Mouse (Mus musculus) kidney, adult 11 months (tissue): ENCODE data around the gene Cttnbp2nl.

Experiments
- DNase-seq: peaks from one replicate; pipeline ENCODE4 v3.0.0; 2022

Gene Cttnbp2nl

DNA sequence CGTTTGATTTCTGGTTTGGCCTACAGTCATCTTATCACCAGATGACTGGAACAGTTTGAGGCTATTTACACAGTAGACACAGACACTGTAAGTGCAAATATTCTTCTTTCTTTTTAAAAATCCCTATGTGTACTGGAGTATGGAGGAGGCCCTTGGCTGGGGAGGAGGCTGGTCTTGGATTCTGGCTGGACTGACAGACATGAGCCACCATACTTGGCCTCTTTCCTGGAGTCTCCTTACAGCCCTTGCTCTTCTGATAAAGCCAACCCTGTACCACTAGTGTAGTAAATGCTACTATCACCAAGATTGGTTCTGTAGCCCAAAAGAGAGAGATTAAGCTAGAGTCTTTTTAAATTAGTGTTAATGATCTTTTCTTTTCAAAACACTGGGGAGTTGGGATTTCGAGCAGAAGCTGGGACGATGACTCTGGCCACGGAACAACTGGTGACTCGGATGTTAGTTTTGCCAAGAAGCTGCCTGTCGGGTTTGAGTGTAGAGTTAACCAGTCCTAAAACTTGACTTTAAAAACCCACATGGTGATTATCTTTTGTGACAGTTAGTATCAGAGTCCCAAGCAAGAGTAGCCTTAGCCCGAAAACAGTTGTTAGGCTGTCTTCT is 40.1 kb downstream of the Cttnbp2nl start:
- no peak for DNase-seq

DNA sequence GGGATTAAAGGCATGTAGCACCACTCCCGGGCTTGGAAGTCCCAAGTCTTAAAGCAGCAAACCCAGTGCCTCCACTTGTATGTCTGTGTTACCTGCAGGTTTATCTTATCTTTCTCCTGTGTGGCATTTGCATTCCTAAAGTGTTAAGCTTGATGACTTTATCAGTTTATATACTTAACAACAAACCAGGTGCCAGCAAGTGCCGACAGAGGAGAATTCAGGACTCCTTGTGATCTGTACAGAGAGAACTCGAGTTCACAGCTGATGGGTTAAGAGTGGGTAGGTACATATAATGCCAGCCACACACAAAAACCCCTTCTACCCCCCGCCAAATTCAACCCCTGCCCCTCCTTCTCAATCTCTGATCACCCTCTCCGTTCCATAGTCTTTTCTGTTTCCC is 41.1 kb downstream of the Cttnbp2nl start:
- DNase-seq, result no peak

DNA sequence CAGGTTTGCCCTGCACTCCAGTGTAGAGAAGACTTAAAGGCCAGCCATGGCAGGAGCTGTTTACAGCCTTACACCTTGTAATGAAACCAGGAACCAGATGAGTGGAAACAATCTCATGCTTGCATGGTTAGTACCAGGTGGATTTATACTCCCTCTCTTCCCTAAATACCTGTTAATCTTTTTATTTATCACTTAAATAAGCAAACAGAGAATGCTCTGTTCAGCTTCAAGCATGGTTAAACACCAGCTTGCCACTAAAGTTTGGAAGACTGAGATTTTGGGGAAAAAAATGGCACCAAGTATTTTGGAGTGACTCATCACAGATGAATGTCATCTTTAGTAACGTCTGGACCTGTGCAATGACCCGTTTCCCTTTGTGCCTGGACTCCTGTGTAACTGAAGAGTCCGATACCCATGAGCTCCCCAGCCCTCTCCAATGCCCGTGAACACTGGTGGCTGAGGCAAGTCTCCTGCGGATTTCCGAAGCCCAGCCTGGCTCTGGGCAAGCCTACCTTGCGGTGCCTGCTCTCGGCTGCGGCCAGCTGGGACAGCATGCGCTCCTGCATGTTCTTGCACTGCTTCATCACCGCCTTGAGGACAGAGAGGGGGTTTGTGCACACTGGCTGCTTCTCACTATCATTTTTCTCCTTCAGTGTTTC is 42.1 kb downstream of the Cttnbp2nl start:
- DNase-seq, result no peak

DNA sequence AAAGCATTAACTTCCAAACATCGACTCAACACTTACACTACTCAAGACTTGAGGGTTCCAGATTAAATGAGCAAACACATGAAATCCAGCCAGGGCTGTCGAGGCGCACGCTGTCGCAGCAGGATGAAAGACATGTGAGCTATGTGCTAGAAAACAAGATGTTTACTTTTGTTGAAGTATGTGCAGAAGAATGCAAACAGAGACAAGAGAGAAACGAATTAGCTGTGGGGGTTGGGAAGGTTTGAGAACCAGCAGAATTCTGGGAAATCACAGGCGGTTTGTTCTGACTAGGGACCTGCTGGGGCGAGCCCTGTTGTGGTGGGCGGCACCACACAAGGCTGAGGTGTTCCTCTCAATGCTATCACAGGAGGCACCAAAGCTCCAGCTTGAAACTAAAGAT is 44.9 kb downstream of the Cttnbp2nl start:
- no peak for DNase-seq

DNA sequence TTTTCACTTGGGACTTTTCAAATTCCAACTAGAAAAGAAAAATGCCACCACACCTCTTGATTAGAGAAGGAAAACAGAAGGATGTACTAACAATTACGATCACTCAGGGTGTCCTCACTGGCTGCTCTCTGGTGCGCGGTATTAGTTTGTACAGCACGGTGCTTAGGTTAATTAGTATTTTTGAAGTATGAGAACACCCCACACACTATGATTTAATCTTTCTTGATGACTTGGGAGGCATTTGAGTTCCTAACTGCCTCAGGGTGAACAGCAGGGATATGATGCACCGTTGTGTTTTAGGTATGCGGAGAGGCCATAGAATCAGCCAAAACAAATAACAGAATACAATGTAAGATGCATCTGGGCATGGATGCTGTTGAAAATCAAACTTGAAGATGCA is 46.8 kb downstream of the Cttnbp2nl start:
- no peak for DNase-seq

DNA sequence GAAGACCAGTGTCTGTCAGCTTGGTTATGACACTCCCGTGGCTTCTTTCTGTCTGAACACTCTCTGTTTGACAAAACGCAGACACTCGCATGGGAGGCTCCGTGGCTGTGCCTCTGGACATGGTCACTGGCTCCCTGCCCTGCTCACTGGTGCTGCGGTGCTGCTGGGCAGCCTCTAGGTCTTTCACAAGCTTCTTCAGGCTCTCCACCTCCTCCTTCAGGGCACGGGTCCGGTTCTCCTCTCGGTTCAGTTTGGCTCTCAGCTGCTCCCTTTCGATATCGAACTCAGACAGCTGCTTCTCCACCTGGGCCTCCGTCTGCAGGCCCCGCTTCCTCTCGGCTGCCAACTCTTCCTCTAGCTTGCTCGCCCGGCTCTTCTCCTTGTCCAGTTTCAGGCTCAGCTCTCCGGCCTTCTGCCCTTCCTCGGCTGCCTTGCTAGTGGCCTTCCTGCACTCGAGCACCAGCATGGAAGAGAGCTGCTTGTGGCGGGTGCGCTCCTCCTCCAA is 47.3 kb downstream of the Cttnbp2nl start:
- no peak for DNase-seq

DNA sequence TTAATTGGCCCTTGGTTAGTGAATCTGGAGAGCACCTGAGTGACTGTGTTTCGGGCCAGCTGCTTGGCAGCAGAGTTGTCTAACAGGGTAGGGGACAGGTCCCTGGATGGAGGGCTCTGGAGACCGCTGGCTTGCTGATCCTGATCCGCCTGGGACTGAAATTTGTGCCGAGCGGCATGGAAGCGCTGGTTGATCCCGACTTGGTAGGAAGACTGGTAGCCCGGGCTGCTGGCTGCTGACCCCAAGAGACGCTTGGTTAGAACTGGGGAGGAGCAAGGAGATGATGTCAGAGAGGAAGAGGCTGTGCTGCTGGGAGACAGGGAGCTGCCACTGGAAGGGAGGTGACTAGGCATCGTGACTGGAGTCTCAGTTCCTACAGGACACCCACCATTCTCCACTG is 47.9 kb downstream of the Cttnbp2nl start:
- no peak for DNase-seq

DNA sequence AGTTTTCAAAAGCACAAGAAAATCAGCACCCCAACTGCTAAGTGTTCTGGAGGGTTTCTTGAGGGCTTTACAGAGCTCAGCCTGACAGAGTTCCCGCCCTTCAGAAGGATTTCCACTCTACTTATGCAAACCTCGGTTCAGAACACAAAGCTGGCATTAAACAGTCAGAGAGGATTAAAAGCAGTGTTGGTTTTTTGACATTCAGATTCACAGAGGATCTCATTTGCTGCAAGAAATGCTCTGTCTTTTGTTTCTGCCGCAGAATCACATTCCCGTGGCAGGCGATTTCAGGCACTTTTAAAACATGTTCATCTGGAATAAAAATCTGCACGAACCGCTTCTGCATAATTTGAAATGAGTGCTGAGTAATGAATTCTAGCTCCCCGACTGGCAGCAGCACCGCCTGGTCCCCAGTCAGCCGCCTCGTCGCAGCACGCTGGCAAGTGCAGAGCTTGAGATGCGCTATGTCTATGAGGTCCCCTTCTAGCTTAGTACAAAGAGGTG is 48.9 kb downstream of the Cttnbp2nl start:
- DNase-seq, result no peak

DNA sequence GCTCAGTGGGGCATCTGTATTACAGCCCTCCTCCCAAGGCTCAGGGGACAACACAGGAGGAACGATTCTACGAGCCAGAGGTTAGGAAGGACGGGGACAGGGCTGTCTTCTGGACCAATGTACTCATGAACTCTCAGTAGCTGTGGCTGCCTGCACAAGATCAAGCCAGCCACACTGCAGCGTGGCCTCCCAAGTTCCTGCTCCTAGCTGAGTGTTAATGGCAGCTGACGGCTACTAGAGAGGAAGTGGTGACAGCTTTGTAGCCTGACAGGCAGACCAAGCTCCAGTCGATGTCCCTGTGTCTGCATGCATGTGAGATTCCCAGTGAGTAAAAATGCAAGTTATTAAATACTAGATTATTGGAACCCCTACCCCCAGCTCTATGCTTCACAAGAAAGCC is 51.6 kb downstream of the Cttnbp2nl start:
- DNase-seq, result no peak

DNA sequence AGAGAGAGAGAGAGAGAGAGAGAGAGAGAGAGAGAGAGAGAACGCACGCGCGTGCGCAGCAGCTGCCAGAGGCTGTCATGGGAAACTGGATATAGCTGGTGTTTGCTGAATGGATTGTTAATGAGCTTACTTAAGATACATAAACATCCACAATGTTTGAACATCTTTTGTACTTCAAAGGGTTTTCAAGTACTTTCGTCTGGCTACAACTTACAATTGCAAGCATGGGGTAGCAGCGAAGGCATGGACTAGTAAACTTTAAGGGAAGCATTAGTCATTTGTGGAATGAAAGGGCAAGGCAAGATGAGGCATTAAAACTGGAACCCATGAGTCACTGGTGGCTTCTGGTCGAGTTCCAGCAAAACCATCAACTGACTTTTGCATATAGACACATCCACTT is 52.4 kb downstream of the Cttnbp2nl start:
- DNase-seq, result no peak

DNA sequence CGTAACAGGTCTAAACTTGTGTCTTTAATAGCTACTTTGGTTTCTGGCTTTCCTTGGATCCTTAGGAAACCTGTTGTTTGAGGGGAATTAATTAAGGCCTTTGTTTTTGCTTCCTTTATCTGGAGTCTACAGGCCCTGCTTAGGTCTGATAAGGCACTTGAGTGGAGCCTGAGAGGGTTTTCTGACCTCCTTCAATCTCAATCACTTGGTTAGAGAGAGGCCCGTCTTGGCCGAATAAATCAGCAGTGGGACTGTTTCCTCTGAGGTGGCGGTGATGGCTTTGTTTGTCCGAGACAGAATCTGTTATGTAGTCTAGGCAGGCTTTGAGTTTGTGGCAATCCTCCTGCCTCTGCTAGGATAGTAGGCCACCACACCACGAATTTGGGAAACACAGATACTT is 55.4 kb downstream of the Cttnbp2nl start:
- no peak for DNase-seq

DNA sequence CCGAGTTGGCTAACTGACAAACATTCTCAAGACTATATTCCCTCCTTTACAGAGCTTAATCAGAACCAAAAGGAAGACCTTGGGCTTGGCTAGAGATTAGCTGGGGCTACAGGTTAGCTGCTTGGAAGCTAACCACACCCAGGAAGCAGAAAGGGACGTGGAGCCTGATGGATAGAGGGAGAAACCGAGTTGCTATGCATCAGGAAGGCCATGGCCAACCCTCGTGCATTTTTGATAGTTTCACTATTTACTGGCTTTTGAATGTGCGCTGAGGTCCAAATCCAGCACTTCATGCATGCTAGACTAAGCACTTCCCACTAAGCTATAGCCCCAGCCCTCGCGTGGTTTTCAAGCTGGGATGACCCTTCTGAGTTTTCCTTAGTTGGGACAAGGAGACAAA is 57.2 kb downstream of the Cttnbp2nl start:
- no peak for DNase-seq

DNA sequence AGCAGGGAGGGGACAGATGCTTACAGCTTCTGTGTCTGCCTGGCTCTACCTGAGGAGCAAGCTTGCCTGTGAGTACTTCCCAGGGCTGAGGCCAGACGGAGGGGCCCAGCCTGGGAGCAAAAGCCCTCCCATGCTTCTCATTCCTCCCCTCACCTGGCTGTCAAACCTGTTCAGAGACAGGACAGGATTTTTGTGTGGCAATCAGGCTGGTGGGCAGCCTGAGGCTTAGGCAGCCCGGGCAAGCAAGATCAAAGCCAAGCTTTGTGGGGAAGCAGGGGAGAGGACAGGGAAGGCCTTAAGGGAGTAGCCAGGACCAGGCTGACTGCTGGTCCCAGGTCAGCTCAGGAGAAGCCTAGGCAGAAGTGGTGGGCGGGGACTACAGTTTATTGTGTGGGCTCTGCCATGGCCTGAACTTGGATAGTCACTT is 58.5 kb downstream of the Cttnbp2nl start:
- no peak for DNase-seq

DNA sequence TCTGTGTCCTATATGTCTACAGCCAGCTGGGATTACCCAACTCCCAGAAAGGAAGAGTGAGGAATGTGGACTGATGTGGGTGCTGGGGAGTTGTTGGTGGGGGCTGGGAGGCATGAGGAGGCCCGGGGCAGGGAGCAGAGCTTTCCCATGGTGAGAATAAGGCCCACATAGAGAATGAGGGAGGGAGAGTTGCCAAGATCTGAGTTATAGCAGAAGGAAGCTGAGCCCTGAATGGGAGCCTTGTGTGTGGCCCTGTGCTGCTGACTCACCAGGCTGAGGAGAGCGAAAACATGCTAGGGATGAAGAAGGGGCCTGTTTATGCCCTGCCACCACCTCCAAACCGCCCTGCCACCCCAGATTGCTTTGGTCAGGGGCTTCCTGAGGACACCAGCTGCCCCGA is 59.1 kb downstream of the Cttnbp2nl start:
- DNase-seq, result no peak

DNA sequence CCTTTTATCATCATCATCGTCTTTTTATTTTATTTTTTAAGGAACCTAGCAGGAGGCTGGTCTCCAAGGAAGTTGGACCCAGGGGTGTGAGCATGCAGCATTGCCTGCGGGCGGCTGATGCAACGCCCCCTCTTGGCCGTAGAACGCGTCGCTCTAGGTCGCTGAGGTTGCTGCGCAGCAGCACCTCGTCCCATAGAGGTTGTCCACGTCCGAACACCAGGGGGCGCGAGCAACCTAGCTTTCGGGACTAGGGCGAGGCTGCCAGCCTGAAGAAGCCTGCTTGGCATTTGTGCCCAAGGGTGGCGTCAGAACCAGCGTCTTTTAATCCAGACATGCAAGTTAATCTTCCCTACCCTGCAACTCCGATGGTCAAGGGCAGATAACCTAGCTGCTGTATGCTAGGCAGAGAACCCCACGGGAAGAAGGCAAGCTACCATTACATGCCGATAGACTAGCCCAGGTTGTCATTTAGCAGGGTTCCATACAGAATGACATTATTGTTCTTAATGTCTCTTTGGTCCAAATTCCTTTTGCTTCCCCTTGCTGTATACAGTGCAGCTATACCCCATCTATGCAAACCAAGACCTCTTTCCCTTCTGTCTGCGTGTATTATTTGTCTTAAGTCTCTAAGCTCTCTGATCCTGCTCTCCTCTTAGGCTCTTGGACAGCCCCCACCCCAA is 60.1 kb downstream of the Cttnbp2nl start:
- DNase-seq, result peak; percentile 79

DNA sequence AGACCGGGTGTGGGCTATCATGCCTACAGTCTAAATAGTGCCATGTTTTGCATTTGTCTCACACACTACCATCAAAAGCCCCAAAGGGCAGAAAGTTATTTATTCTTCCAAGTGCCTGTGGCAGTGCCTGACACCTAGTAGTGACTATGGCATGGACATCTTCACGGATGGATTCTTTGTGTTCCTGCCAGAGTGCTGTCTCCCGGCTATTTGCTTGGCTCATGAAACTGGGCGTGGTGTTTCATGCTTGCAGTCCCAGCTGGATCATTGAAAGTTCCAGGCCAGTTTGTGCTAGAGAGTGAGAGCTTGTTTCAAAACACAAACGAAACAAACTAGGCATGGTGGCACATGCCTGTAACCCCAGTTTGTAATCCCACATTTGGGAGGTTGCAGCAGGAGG is 61.2 kb downstream of the Cttnbp2nl start:
- no peak for DNase-seq

DNA sequence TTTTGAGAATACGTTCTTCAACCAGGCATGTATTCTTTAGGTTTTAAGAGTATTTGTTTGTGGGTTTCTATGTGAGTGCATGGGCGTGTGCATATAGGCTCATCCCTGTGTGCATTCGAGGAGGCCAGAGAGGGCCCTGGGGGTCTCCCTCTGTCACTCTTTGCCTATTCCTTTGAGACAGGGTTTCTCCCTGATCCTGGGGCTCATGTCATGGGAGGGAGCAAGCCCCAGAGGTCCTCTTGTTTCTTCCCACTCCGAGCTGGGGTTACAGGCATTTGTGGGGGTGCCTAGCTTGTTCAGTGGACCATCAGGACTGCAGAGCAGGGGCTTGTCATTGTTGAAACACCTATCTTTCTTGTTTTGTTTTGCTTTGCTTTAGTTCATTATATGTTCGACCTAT is 65.1 kb downstream of the Cttnbp2nl start:
- no peak for DNase-seq

DNA sequence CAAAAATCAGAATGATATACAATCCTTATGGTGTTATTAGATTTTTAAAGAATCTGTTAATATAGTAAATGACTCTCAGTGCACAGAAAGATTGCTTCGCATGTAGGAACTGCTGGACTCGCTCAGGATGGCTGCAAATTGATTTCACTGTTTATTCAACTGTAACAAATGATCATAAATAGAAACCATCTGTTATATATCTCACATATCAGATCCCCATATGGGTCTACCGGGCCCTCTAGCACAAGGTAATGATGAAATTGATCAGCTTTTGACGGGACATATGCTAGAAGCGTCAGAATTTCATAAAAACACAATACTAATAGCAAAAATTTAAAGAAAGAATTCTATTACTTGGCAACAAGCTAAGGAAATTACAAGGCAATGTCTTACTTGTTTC is 73.2 kb downstream of the Cttnbp2nl start:
- no peak for DNase-seq

DNA sequence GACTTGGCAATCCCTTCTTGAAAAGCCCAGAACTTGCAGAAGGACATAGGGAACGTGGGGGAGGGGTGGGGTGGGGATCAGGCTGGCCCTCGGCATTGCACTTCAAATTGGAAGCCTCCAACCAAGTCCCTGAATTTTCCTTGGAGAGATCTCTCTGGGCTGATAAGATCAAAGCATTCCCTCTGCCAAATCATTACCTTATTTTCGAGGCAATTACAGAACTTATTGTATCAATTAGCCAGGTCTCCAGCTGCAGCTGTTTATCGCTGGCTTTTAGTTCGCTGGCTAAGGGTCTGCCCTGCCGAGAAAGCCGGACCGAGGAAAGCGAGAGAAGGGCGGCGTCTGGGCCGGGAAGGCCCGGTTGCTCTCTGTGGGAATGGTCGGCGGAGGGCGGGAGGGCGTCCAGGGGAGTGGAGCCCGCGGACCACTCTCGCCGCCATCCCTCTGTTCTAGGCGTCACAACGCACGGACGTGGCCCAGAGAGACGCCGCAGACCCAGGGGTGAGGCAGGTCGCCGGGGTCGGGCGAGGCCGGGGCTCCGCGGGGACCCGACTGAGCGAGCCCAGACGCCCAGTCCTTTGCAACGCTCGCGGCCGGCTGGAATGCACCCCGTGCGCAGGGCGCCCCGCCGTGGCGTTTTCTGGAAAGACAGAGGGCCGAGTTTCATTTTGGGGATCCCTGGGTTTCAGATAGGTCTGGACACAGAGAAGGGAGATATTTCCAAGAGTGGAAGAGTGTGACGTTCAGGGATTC is 85.2 kb downstream of the Cttnbp2nl start:
- peak; percentile 69 for DNase-seq

DNA sequence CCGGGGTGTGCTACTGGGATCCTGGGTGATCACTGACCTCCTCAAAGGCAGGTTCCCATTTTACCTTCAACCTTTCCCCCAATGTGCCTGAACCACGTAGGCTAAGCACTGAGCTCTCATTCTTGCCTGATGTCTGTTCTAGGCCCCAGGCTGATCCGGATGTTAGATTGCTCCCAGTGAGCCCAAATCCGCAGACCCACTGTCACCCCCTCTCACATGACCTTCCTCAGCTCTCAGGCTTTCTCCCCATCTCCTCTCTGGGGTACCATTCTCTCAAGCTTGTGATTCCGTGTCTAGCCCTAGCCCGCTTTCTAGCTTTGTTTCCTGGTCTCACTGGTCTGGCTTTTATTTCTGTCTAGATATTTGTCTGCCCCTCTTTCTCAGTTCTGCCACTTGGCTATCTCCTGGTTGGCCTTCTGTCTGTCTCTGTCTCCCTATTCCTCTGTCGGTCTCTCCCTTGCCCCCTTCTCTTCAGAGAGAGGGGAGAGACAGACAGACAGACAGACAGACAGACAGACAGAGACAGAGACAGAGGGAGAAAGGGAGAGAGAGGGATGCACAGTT is 86.9 kb downstream of the Cttnbp2nl start:
- no peak for DNase-seq

DNA sequence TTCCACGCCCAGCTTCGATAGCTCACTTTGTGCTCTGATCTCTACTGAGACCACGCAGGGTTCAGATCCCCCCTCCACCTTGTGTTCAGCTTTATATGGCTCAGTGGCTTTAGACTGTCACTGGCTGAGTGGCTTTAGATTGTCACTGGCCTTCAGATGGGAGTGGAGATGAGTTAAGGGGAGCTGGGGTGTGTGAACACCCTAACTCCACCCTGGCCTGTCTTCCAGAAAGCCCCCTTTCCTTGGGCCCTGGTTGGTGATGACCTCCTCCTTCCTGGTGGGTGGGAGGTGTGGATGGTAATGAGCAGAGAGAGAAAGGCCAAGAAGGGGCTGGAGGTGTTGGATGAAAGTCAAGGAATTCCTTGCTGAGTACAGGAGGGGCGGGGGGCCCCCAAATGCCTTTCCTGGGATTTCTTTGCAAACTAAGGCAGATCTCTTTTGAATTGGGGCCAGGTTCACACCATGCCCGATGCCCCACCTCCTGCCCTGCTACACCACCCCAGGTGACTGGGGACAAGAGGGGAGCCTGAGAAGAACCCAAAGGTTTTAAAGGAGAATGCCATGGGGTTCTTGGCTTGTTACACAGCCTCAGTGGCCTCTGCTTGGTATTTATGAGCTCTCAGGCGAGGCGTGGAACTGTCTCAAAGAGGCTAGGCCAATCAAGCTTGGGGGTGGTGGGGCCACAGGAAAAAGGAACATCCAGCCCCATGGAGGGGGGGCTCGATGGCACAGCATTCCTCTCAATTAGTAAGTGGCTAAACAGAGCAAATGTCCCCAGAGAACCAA is 87.7 kb downstream of the Cttnbp2nl start:
- DNase-seq, result no peak
